Mouse (Mus musculus) cerebellum, adult 9-10 months (tissue): Measurements from ENCODE around the gene Gpr87.

Experiments used
- DNase-seq: peaks from one replicate; pipeline ENCODE4 v3.0.0; 2022

Gene Gpr87

DNA sequence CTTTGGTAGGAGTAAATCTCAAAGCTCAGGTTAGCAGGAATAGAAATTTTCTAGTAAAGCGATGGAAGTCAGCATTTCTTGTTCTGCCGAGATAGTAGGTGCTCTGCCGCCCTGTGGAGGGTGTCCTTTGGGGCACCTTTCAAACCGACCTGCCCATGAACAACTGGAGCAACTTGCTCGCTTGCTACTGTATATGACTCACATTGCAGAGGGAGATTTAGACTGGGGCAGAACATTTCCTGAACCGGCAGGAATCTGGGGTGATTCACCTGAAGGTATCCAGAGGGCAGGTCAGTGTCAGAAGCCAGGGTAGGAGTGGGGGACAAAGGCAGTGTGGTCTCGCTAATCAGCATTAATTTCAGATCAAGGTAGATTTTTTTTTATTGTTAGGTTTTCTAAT lies at the start of gene Gpr87:
TSS of gene Gpr87 (minus strand) at position 167 of the 400 bp plus-strand sequence.
- no peak for DNase-seq

DNA sequence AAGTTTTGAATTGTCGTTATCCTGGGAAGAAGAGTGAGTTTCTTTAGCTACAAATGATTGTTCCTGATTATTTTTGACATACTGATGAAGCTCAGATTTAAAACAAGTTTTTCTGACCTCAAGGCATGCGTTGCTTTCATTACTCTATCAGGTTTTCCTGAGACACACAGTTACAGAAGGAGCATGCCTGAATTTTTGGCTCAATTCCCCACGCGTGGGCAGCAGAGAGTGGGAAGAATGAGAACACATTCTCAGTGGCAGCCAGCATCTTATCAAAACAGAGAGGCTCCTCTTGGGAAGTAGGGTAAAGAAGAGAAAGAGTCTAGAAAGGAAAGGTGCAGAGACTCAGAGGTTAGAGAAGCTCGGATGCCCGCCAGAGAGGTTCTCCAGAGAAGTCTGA lies 48.5 kb upstream of the Gpr87 start:
- DNase-seq, result peak; percentile 52

DNA sequence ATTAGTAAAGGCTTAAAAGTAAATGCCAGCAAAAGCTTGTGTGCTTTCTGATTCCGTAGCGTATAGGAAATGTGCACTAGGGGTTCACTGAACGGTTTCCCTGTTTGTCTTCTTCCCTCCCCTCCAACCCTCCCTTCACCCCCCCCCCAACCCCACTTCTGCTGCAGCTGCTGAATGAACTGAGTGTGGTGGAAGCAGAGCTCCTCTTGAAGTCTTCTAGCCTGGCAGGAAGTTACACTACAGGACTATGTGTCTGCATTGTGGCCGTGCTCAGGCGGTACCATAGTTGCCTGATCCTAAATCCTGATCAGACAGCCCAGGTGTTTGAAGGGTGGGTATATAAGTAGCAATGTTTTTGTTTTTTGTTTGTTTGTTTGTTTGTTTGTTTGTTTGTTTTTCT lies 40.0 kb upstream of the Gpr87 start:
- no peak for DNase-seq

DNA sequence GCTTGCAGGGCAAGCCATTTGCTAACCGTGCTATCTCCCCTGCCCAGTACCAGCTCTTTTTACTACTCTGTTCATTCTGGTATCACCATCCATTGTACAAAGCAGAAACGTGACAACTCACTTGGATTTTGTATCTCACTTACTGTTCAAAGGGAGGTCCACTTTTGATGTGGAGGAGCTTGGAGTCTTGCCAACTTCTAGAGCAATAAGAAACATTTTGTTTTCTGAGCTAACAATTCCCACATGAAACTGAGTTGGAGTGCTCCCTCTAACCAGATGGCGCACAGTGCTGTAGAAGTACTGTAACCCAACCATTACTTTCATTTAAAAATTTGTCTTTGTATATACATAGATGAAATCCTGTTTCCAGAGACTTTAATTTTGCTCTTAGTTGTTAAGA lies 36.0 kb upstream of the Gpr87 start:
- no peak for DNase-seq

DNA sequence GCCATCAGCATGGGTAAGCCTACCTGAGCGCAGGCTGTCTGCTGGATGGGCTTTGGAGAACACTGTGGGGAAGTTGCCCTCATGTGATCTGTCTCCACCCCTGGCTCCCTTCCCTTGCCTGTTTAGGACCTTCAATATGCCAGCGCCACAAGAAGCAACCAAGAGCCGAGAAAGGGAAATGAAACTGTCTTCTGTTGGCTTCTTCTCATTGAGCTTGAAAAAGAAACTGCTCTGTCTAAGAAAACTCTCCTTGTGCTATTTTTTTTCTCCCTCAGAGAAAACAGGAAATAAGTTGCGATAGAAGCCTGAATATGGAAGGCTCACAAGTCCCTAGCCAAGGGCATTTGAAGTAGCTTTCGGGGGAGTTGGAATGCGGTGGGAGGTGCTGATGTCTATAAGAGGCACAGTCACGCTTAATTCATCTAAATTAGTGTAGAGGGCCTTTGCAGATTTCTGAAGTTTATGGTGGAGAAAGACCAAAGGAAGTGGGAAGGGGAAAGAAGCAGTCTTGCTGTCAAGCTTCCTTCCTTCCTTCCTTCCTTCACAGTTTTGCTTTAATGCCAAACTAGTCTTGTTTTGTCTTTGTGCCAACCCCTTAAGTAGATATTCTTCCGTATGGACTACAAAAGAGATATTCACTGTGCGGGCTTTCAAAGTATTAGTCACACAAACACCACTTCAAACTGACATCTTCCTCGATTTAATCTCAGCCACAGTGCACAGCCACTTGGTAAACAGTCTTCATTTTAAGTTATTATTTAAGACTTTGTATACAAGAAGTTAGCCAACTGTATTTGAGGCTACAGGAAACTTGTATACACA lies 34.0 kb upstream of the Gpr87 start:
- no peak for DNase-seq

DNA sequence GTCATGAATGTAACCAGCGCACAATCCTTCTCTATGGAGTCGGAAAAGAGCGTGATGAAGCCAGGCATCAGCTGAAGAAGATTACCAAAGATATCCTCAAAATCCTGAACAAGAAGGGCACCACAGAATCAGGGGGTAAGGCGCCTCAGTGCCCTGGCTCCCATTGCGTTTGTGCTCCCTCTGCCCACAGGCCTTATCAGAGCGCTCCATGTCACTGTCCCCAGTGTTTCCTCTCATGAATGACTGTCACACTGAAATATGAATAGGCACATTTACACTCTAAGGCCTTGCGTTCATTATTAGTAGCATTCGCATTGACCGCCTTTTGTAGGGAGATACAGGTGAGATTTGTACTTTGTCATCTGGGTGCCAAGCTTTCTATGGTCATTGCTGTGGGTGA lies 32.8 kb upstream of the Gpr87 start:
- no peak for DNase-seq

DNA sequence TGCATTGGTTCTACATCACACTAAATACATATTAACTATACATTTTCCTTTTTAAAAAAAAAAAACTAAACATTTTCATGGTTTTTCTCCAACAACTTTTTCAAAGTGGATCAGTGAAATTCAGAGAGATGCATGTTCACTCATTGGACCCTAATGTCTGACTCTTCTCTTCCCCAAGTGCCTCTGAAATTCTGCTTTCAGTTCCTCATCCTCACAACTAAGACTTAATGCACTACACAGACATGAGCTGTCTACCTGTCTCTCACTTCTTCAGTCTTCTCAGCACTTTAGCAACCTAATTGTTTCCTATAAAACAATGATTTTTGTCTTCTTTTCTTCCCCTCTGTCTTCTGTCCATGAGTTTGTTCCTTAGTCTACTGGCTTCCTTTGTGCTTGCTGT lies 30.5 kb upstream of the Gpr87 start:
- no peak for DNase-seq

DNA sequence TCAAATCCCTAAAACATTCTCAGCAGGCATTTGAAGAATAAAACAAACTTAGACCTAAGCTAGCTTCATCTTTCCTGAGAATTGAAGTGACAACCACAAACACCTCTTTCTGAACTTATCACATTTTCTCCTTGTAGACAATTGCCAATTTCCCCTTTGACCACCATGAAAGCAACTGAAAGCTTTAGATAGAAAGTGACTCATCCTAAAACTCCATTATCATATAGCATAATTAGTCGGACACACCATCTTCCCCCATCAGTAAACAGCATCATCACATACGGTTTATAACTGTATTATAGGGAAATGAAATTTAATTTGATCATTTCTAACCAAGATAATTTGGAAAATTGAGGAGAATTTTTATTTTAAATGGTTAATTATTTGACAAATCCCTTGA lies 27.4 kb upstream of the Gpr87 start:
- no peak for DNase-seq

DNA sequence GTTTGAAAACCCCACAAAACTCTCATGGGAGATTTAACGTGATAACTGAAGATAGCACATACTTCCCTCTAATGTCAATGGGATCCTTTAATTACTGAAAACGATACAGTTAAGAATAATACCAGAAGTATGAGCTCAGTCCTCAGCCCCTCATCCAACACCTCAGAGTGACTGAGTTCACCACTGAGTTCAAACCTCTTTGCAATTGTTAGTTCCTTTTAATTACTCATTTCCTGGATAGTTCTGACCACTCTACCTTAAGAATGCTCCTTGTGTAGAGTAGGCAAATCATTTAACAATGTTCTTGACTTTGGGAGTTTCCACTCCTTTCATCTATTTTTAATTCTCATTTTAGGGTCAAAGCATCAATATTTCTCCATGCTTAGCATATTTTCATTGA lies 24.4 kb upstream of the Gpr87 start:
- no peak for DNase-seq

DNA sequence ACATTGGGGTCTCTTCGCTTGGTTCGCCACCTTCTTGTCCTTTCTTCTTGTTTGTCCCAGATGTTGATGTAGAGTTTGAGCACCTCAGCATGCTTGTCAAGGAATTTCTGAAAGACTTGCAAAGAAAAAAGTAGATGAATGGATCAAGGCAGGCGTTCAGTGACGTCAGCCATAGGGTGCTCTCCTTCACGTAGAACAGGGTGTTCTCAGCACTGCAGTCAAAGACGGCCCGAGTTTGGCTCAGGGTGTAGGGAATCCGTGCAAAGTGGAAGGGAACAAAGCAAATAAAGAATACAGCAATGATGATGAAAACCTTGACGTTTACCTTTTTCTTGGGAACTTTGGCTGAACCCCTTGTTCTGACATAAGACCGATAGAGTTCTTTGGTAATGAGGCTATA lies 22.3 kb upstream of the Gpr87 start:
- no peak for DNase-seq

DNA sequence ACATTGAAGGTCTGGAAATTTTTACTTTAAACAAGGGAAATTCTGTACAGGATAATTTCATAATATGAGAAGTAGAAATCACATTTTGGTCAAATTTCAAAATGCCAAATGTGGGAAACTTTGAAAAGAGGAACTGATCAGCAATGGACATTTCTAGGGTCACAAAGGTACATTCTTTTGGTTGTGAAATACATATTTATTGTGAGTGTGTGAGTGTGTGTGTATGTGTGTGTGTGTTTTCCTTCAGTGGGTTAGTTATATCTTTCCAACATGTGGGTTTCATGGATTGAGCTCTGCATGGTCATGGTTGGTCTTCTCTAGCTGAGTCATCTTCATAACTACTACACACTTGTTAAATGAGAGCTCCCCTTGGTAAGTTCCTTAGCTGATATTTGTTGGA lies 17.5 kb upstream of the Gpr87 start:
- no peak for DNase-seq

DNA sequence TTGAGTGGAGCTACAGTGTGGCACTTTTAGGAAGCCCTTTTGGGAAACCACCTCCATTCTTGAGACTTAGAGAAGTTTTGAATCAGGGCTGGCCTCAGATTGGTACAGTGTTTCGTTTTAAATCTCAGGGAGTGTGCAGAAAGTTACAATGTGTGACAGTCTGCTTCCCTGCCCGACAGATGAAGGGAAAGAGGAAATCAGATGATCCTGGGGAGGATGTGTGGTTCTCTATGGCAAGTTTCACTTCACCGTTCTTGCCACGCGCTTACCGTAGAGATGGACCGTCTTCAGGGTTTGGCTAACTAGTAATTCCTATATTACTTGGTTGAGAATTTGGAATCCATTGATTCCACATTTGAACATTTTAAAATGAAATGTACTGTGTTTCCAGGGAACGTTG lies 16.9 kb upstream of the Gpr87 start:
- DNase-seq, result no peak

DNA sequence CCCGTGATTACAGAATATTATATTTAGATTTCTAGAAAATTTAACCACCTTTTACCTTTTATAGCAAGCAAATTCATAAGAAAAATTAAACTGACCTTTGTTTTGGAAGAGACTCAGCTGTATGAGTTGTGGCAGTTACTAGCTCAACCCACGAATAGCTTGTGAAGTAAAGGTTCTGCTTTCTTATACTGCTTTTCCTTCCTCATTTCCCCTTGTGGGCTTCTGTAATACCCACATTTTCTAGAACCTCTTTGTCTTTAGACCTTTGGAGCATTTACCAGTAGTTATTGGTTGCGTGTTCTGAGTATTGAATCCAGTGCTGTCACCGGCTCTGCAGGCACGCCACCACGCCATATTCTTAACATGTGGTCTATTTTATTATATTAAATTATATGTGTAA lies 15.8 kb upstream of the Gpr87 start, which contains the start of gene P2ry13:
TSS of gene P2ry13 (minus strand) at position 156 of the 400 bp plus-strand sequence.
- no peak for DNase-seq

DNA sequence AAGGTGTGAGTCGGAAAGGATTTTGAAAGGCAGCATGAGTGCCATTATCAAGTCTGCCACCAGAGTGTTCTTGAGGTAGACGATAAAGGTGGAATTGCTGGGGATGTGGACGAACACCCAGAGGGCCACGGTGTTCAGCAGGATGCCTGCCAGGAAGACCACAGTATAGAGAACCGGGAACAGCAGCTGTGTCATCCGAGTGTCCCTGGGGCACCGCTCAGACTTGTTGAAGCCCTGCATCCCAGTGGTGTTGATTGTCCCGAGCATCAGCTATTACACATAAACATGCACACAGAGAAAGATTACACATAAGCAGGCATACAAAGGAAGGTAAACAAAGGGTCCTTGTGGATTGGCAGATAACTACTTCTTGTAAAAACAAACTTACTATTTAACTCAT lies 15.2 kb upstream of the Gpr87 start:
- no peak for DNase-seq

DNA sequence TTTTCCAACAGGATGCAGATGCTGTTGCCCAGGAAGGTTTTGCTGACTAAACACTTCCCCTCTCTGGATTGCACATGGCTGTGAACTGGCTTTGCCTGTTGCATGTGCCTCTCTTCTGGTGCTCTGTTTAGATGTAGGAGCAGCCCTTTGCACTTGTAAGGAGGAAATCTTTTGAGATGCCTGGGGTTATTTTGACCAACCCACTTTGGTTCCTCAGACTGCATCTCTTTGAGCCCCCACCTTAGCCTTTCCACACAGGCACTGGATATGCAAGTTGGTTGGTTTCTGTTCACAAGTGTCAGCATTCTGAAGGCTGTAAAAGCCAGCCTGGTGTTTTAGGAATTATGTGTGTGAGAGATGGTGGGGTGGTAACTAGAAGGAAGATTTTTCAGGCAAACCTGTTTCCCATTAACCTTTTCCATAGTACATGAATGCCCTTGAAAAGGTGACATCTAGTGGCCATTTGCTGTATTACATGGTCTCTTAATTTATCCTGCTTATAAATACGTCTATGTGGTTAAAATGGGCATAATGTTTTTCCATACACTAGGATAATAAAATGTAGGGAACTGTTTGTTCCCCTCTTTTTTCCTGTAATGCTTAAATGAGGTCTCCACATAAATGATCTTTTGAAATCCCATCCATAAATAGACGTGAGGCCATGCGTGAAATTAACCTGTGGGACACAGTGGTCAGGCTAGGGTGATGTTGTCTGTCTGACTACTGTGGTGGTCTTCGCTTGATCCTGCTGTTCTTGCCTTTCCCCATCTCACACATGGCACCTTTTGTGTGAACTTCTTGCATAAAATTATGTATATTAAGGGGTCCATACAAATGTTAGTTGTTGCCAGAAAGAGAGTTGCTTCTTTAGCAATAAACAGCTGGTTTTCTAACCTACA lies 14.0 kb upstream of the Gpr87 start:
- peak; percentile 93 for DNase-seq

DNA sequence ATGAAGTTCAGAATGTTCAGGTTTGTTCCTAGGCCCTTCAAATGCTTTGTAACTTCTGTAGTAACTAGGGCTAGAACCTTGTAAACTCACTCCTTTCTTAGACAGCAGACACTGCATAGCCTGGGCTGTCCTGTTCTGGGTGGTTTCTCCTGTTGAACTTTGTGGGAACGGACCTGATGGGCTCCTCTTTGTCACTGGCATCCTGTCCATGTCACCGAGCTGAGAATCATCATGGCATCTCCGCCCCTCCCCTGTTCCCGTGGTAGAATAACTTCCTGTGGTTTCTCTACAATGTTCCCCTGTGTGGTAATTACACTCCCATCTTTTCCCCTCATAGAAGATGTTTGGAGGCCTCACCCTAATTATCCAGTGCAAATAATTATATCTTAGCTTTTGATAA lies 11.0 kb upstream of the Gpr87 start:
- DNase-seq, result no peak

DNA sequence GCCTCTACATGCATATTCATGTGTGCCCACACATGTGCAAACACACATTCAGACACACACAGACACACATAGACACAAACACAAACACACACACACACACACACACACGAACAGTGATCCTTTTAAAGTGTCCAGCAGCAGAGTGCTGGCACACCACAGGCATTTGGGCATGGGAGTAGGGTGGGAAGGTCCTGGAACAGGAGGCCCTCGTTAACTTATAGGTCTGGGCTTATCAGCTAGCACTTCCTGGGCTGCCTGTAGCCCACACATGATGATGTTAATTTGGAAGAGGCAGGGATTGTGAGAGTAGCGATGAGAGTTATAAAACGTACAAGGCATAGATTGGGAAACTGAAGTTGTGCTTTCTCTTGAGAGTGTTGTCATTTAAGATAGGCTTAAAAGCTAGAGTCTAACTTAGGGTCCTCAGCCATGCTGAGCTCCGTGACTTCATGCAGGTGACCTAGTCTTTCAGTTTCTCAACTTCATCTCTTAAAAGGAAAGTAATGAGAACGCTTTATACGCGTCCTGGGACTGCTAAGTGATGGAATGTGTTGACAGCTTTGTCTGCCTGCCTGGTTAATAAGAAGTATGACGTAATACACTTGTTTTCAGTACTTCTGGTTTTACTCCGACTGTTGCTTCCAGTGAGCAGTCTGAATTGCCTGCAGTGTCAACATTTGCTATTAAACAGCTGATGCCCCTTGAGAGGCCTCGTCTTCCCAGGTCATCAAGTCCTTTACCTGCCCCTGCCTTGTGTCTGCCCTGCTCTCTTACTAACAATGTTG lies 10.0 kb upstream of the Gpr87 start:
- DNase-seq, result no peak

DNA sequence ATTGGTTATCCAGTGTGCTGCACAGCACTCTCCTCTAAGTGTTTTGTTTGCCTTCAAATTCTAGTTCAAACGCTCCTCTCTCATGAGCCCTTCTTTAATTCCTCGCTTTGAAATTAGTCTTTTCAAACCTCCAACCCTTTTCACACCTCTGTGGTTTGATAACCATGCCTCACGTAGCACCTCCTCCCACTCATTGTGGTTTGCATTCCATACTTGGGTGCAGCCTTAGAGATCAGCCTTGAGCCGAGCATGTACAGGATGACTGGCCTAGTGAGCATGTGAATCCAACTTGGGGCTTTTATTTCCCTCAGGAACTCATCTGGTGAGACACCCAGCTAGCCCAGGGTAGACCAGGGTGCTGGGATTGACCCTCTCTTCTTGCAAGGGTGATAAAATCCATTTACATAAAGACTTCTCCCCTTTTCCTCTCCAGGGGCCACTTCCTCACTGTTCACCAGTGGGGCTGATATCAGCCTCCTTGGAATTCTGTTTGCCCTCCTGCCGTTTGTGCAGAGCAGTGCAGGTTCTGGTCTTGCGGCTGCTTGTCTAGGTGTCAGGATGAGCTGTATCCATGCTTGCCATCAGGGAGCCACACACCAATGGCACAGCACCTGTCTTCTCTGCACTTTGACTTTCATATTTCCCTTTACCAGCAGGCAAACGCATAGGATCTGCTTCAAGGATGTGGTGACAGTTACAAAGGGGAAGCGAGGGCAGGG lies 9.1 kb upstream of the Gpr87 start:
- DNase-seq, result no peak

DNA sequence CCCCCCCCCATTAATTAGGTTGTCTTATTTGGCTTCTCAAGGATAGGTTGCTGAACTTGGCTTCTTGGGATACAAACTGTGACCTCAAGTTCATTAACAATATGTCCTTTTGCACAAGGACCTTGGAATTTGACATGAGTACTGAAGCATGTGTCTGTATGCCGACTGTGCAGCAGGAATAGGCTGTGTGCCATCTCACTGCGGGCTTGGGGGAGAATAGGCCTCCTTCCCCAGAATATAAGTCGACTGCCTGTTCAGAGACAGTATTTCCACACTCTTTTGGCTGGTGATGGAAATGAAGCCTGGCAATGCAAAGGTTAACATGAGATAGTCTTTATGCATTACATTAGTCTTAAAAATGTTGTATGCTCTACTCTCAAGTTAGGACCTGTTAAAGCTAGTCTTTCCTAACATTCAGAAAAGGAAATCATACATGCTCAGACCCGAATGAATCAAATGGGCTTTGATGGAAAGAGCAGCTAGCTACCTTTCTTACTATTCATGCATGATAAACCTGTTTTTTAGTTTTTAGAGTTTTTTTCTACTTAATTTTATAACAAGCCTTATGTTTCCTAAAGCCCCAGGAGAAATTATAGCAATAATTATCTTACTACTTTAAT lies 2.5 kb upstream of the Gpr87 start:
- DNase-seq, result peak; percentile 44

DNA sequence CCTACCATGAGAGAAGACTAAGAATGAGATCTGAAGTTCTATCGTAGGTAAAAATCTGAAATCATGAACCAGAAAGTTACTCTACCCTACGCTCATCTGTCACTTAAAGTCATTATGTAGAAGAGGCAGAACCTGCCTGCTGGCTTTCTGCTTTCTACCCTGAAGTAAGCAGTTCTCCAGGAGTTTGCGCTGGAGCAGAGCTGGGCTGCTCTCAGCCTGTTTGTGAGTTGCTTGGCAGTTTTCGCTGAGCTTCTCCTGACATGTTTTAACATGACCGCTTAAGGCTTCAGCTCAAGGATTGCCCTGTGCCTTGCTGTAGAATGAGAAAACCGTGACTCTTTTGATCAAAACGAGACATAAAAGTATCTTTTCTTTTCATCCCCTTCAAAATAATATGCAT lies 805 bp downstream of the Gpr87 start:
- DNase-seq, result no peak

DNA sequence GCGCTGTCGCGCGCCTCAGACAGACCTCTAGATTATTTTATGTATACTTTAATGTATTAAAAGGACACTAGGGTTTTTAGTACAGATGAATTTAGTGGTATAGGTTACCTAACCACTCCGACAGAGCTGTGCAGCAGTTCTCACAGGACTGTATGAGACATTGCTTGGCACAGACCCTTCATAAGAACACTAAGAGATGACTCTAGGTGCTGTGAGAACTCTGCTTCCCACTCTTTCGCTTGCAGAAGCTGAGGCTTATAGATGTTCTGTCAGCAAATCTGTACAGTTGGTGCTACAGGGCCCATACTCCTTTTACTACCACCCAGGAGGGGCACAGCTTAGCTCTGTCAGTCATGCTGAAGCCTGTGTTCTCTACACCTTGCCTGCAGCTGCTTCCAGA lies 3.2 kb downstream of the Gpr87 start:
- no peak for DNase-seq

DNA sequence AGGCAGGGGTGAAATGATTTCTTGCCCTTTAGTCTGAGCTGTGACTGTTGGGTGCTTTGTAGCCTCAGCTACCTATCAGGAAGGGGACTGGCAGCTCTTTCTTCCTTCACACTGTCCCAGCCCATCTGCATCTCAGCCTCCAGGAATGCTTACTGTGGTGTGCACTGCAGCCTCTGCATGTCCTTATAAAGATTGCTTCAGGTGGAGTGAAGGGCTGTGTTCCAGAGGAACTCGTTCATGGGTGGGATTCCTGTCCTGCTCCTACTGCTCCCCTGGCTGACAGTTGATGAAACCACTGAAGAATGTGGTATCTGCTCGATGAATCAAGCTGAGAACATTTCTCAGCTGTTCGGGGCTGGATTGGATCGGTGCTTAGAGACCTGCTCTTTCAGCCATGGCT lies 7.6 kb downstream of the Gpr87 start:
- DNase-seq, result no peak
